Mouse (Mus musculus): ENCODE measurements around the gene Atp5g2.

Gene Atp5g2

DNA sequence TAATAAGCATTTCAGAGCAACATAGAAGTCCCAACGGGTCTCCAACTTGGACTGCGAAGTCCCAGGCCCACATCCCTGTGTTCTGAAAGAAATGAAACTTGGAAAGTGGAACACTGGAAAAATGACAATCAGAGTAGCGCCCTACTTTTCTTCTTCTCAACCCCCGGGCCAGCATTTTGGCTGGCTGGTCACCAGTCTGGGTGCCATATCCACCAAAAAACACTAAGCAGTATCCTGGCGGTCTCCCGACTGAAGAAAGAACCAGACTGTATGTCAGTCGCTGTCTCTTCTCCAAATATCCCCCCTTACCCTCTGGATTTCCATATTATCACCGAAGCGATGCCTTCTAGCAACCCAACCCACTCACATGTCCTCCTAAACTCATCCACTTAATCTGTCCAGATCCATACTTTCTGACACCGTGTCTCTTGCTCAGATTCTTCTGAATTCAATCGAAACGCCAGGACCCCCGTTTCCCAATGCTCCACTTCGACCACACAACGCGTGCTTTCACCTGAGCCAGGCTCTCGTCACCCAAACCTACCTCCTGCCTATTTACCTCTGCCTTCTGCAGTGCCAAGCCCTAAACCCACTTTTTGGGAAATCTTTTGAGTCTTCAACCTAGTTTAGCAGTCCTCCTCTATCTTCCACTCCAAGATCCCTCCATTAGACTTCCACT lies 47.7 kb downstream of the Atp5g2 start:
- TF ChIP-seq GATA4 (IDR thresholded peaks at IDR 0.05; ENCODE audit: insufficient replicate concordance, low read length), result no peak

DNA sequence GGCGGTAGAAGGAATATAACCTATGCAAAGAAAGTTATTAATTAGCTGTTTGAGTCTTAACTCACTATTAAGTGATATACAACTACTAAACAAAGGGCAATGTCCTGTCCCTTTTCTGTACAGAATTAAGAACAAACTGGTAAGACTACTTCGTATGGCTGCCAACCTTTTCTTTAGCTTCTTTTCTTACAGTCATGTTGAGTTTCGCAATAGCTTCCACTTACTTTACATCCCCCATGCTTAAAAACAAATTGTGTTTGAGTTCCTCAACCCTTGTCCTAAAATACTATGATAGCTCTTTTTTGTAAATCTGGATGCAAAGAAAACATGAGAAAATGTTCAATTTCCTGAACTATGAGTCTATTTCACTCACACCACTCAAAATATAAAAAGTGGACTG lies 49.0 kb downstream of the Atp5g2 start:
- no peak for TF ChIP-seq GATA4 (IDR thresholded peaks at IDR 0.05; ENCODE audit: insufficient replicate concordance, low read length)

DNA sequence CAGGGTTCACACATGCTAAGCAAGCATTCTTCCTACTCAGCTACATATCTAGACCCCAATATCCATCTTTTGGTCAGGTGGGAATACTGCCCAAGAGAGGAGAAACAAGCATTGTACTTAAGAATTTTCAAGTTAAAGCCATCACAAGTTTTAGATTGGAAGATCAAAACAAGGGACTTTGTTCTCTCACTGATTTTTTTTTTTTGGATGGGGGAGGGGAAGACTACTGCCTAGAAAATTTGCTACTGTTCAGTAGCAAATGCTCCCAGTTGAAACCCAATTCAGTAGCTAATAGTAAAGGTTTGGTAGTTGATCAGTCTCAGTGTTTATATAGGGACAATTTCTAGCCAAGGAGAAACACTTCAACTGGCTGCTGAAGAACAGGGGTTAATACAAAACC lies 49.6 kb downstream of the Atp5g2 start:
- no peak for TF ChIP-seq GATA4 (IDR thresholded peaks at IDR 0.05; ENCODE audit: insufficient replicate concordance, low read length)

DNA sequence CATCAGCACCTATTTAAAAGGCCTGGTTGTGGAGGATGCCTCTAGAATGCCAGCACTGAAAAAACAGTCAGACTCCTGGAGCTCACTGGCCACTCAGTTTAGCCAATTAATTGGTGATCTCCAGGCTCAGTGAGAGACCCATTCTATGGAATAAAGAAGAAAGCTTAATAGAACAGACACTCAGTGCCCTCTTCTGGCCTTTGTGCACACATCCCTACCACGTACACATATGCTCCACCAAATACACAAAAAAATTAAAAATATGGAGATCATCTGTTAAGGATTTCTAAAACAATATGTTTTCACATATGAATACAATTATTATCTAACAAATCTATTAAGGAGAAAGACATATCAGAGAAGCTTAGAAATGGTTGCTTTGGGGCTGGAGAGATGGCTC lies 51.4 kb downstream of the Atp5g2 start:
- no peak for TF ChIP-seq GATA4 (IDR thresholded peaks at IDR 0.05; ENCODE audit: insufficient replicate concordance, low read length)

DNA sequence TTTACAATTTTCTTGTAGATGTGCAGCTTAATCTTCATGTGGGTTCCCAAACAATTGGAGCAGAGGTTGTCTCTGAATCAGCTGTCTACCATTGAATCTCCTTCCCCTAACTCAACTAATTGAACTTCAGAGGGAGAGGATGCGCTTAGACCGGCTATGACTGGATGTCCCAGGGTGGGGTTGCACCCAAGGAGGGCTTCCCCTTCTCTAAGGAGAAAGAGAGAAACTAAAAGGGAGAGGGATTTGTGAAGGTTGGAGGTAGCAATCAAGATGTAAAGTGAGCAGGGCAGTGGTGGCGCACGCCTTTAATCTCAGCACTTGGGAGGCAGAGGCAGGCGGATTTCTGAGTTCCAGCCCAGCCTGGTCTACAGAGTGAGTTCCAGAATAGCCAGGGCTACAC lies 52.7 kb downstream of the Atp5g2 start:
- no peak for TF ChIP-seq GATA4 (IDR thresholded peaks at IDR 0.05; ENCODE audit: insufficient replicate concordance, low read length)

DNA sequence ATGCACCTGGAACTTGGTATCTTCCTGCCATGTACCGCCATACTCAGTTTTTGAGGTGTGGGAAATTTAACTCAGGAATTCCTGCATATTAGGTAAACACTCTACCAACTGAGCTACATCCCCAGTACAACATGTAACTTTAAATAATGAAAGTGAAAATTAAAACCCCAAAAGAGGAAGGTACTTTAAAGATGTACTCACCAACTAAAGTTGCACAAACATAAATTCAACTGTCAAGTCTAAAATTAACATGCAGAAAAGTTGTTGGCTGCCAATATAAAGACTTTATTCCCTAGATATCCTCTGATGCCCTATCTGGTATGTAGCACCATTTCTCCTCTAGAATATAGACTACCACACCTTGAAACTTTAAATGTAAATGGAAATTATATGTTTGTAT lies 54.5 kb downstream of the Atp5g2 start:
- TF ChIP-seq GATA4 (IDR thresholded peaks at IDR 0.05; ENCODE audit: insufficient replicate concordance, low read length), result no peak

DNA sequence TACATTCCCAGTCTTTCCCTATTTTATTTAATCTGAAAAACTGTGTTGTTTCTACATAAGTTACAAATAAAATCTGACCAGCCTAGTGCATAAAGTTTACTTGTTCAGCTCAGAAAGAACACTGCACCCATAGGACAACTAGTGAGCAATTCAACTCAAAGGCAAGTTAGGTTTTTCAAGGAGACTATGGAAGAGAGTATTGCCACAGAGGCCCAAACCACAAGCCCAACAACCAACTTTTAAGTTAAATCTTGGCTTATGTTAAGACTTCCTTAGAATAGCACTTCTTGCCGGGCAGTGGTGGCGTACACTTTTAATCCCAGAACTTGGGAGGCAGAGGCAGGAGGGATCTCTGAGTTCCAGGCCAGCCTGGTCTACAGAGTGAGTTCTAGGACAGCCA lies 56.0 kb downstream of the Atp5g2 start:
- no peak for TF ChIP-seq GATA4 (IDR thresholded peaks at IDR 0.05; ENCODE audit: insufficient replicate concordance, low read length)

DNA sequence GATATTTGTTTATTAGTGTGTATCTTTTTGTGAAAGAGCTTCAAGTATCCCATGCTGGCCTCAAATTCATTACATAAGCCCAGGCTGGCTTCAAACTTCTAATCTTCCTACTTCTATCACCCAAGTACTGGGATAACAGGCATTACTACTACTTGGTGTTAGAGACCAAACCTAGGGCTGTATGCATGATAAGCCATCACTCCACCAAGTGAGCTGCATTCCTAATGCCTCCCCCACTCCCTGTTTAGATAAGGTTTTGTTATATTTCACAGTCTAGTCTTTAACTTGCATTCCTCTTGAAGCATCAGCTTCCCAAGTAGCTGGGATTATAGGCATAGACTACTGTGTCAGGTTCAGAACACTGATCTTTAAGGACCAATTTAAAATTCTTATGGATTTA lies 57.9 kb downstream of the Atp5g2 start:
- no peak for TF ChIP-seq GATA4 (IDR thresholded peaks at IDR 0.05; ENCODE audit: insufficient replicate concordance, low read length)

DNA sequence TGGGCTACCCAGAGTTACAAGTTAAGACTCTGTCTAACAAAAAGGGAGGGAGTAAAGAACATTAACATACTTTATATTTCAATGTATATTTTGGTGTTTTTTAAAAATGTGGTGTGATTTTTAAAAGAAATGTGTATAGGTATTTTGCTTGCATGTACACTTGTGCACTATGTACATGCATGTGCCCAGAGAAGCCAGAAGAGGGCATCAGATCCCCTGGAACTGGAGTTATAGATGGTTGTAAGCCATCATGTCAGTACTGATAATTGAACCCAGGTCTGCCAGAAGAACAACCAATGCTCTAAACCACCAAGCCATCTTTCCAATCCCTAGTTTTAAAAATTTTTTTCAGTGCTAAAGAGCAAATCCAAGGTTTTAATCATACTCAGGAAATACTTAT lies 59.2 kb downstream of the Atp5g2 start:
- TF ChIP-seq GATA4 (IDR thresholded peaks at IDR 0.05; ENCODE audit: insufficient replicate concordance, low read length), result no peak
